29 mouse cellular contexts compared by ENCODE assay signal in the genomic region with DNA sequence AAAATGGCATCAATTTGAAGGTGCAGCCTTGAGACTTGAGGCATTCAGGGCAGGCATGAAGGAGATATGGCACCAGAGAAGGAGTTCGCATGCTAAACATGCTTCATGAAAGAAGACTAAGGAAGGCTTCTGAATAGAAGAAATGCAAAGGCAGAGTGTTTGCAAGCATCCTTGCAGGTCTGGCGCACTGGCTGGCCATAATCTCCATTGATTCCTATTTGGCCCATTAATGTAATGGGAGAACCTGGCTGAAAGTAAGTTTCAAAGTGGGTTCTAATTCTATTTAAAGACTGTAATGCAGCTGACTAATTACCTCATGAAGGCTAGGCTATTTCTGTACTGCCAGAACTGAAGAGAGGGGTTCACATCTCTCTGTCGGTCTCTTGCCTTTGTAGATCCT.
A peak's percentile ranks its signal among the peaks of the same experiment; 100 is the strongest.
DNase-seq lines count a peak whose midpoint lies in the region; ATAC-seq lines count a peak whose summit lies in the region.
"Had no signal": no experiment of that assay in that cellular context is flagged by ENCODE, and none has a peak within 500 bp of the region (broad histone marks: within the 10 kb centered on the region; RNA-seq: fewer than 3 reads in every experiment).

No protein-coding gene starts in this region.

- 24% methylated on average over 3 of the region's 3 CpGs for WGBS in forebrain, embryonic 12.5 days
- 26% methylated on average over 3 of the region's 3 CpGs for WGBS in forebrain, embryonic 15.5 days
- 66% methylated on average over 3 of the region's 3 CpGs for WGBS in heart, embryonic 13.5 days
- 58% methylated on average over 3 of the region's 3 CpGs for WGBS in heart, embryonic 16.5 days

- ATAC-seq in forebrain, embryonic 12.5 days (ENCODE audit: low FRiP score): peak; percentile 30; the same call in 1 of the 2 replicates
- no peak for ATAC-seq in forebrain, embryonic 15.5 days (replicated peaks)
- no peak for ATAC-seq in heart, embryonic 13.5 days (ENCODE audit: extremely low read depth, insufficient number of reproducible peaks, low FRiP score, low TSS enrichment)
- no peak for ATAC-seq in heart, embryonic 16.5 days (replicated peaks; ENCODE audit: extremely low read depth, insufficient read depth, low FRiP score)
- ATAC-seq: hindbrain, postnatal 0 days; inflammation-experienced regulatory T-cells, adult 6 months; intestine, embryonic 16.5 days; Patski had no signal

- no peak for DNase-seq in heart, postnatal 36 days
- no peak for DNase-seq in heart, postnatal 14 days
- DNase-seq: adrenal gland, postnatal 10 days; adrenal gland, postnatal 36 days; B cell, adult 2 months; cerebellum, adult 11 months; cerebellum, adult 2 months; cerebellum, adult 9-11 months; cerebellum, postnatal 25 days; gastrocnemius, postnatal 25 days; heart, adult 2 months; heart, postnatal 4 days; kidney, adult 18-20 months; kidney, adult 9 months had no signal

- H3K9me3 ChIP-seq in forebrain, embryonic 12.5 days: no peaks in the 10 kb centered on the region
- H3K9me3 ChIP-seq in forebrain, embryonic 15.5 days: no peaks in the 10 kb centered on the region
- no peaks in the 10 kb centered on the region for H3K9me3 ChIP-seq in heart, embryonic 13.5 days
- H3K9me3 ChIP-seq in heart, embryonic 16.5 days (replicated peaks; ENCODE audit: control insufficient read depth, low read length): no peaks in the 10 kb centered on the region
- H3K9me3 ChIP-seq: embryonic facial prominence, embryonic 10.5 days; embryonic facial prominence, embryonic 13.5 days; G1E; heart, embryonic 12.5 days had no signal

- no peak overlapping the region for H3K4me3 ChIP-seq in forebrain, embryonic 12.5 days (replicated peaks)
- H3K4me3 ChIP-seq in forebrain, embryonic 15.5 days: no peak overlapping the region
- no peak overlapping the region for H3K4me3 ChIP-seq in heart, embryonic 13.5 days
- no peak overlapping the region for H3K4me3 ChIP-seq in heart, embryonic 16.5 days (ENCODE audit: low read length)
- H3K4me3 ChIP-seq: embryonic facial prominence, embryonic 10.5 days; embryonic facial prominence, embryonic 13.5 days; erythroblast, embryonic 14.5 days; heart, adult 2 months; heart, embryonic 12.5 days had no signal

- H3K9ac ChIP-seq in forebrain, embryonic 12.5 days: no peak overlapping the region
- no peak overlapping the region for H3K9ac ChIP-seq in forebrain, embryonic 15.5 days (replicated peaks)
- H3K9ac ChIP-seq in heart, embryonic 13.5 days: no peak overlapping the region
- no peak overlapping the region for H3K9ac ChIP-seq in heart, embryonic 16.5 days (ENCODE audit: low read length)
- H3K9ac ChIP-seq: embryonic facial prominence, embryonic 13.5 days; heart, embryonic 12.5 days; hindbrain, embryonic 14.5 days had no signal

- no peak overlapping the region for H3K27ac ChIP-seq in forebrain, embryonic 12.5 days
- H3K27ac ChIP-seq in forebrain, embryonic 15.5 days (replicated peaks): no peak overlapping the region
- H3K27ac ChIP-seq in heart, embryonic 13.5 days (replicated peaks): peak overlapping the region; percentile 36; the same call in 1 of the 2 replicates
- peak overlapping the region; percentile 43; the same call in 1 of the 2 replicates for H3K27ac ChIP-seq in heart, embryonic 16.5 days (ENCODE audit: low read length)
- H3K27ac ChIP-seq: embryonic facial prominence, embryonic 10.5 days; embryonic facial prominence, embryonic 13.5 days; heart, adult 2 months; hindbrain, embryonic 14.5 days; hindbrain, postnatal 0 days had no signal

- no peak overlapping the region for H3K4me2 ChIP-seq in forebrain, embryonic 12.5 days
- no peak overlapping the region for H3K4me2 ChIP-seq in forebrain, embryonic 15.5 days (replicated peaks)
- H3K4me2 ChIP-seq in heart, embryonic 13.5 days: no peak overlapping the region
- no peak overlapping the region for H3K4me2 ChIP-seq in heart, embryonic 16.5 days (ENCODE audit: low read depth, low read length)
- H3K4me2 ChIP-seq: embryonic facial prominence, embryonic 13.5 days; heart, embryonic 12.5 days; hindbrain, embryonic 14.5 days had no signal

- intact Hi-C loops in heart, postnatal 36 days (cut with DNase I): no loop called here
- intact Hi-C loops in heart, postnatal 14 days (cut with DNase I): no loop called here

- no peaks in the 10 kb centered on the region for H3K27me3 ChIP-seq in forebrain, embryonic 12.5 days
- H3K27me3 ChIP-seq in forebrain, embryonic 15.5 days: no peaks in the 10 kb centered on the region
- H3K27me3 ChIP-seq in heart, embryonic 13.5 days (replicated peaks): no peaks in the 10 kb centered on the region
- H3K27me3 ChIP-seq in heart, embryonic 16.5 days (ENCODE audit: control insufficient read depth, insufficient read depth, low read length): no peaks in the 10 kb centered on the region
- H3K27me3 ChIP-seq: CH12.LX; embryonic facial prominence, embryonic 13.5 days; heart, embryonic 12.5 days had no signal

- H3K4me1 ChIP-seq in forebrain, embryonic 12.5 days: no peaks in the 10 kb centered on the region
- no peaks in the 10 kb centered on the region for H3K4me1 ChIP-seq in forebrain, embryonic 15.5 days
- peaks cover 14% of the 10 kb centered on the region for H3K4me1 ChIP-seq in heart, embryonic 13.5 days
- H3K4me1 ChIP-seq in heart, embryonic 16.5 days (ENCODE audit: control insufficient read depth, insufficient read depth, low read length): 0 out of 2 replicates have a peak, but pooled peaks cover 2% of the 10 kb centered on the region
- H3K4me1 ChIP-seq: embryonic facial prominence, embryonic 10.5 days; embryonic facial prominence, embryonic 13.5 days had no signal

- no peaks in the 10 kb centered on the region for H3K36me3 ChIP-seq in forebrain, embryonic 12.5 days (replicated peaks)
- no peaks in the 10 kb centered on the region for H3K36me3 ChIP-seq in forebrain, embryonic 15.5 days
- H3K36me3 ChIP-seq in heart, embryonic 13.5 days: no peaks in the 10 kb centered on the region
- H3K36me3 ChIP-seq in heart, embryonic 16.5 days (ENCODE audit: control insufficient read depth, insufficient read depth): no peaks in the 10 kb centered on the region
- H3K36me3 ChIP-seq: embryonic facial prominence, embryonic 10.5 days; embryonic facial prominence, embryonic 13.5 days; G1E; heart, embryonic 12.5 days had no signal

Comparison
In these comparisons a context has a peak if more than half of its experiments do, and no peak if none do; other contexts are left out.
1. H3K27ac ChIP-seq: peak in heart, embryonic 13.5 days (single experiment) and heart, embryonic 16.5 days (single experiment); none in forebrain, embryonic 12.5 days (single experiment) and forebrain, embryonic 15.5 days (single experiment).